Mouse (Mus musculus) forebrain, postnatal 0 days (tissue): ENCODE measurements around the gene Ispd. TPM values are rescaled to one million over a fixed set of nuclear protein-coding genes. Genes with fewer than 3 reads are reported as not detected.

Experiments
- ATAC-seq: fragments of 200-750 bp; cut with Nextera tagmentation; 2 replicates; pipeline ENCODE4 v1.8.0; 2017; ENCODE audit warnings: mild to moderate bottlenecking, moderate library complexity
- DNase-seq: peaks from one replicate; pipeline ENCODE4 v3.0.0-alpha.2; 2015
- H3K27ac ChIP-seq: fragments of 300-500 bp; sonication (generic); 2 replicates; pipeline ENCODE4 v1.5.1; 2014; ENCODE audit warnings: low read depth, mild to moderate bottlenecking, antibody characterized with exemption, low read length, moderate library complexity, mixed read lengths
- H3K27me3 ChIP-seq: fragments of 300-500 bp; sonication (generic); 2 replicates; pipeline ENCODE4 v1.6.1; 2014; ENCODE audit warnings: mild to moderate bottlenecking, low read length, mixed read lengths; ENCODE audit not compliant: insufficient read depth
- H3K36me3 ChIP-seq: fragments of 300-500 bp; sonication (generic); 2 replicates; pipeline ENCODE4 v1.6.1; 2014; ENCODE audit warnings: mild to moderate bottlenecking, moderate library complexity; ENCODE audit not compliant: insufficient read depth
- H3K4me1 ChIP-seq: fragments of 300-500 bp; sonication (generic); 2 replicates; pipeline ENCODE4 v1.6.1; 2014; ENCODE audit warnings: antibody characterized with exemption; ENCODE audit not compliant: insufficient read depth
- H3K4me2 ChIP-seq: fragments of 300-500 bp; sonication (generic); 2 replicates; pipeline ENCODE4 v1.6.1; 2014; ENCODE audit warnings: low read depth, mild to moderate bottlenecking, moderate library complexity
- H3K4me3 ChIP-seq: fragments of 300-500 bp; sonication (generic); 2 replicates; pipeline ENCODE4 v1.5.1; 2014; ENCODE audit warnings: low read depth, low read length, mixed read lengths
- H3K9ac ChIP-seq: fragments of 300-500 bp; sonication (generic); 2 replicates; pipeline ENCODE4 v1.6.1; 2014; ENCODE audit warnings: mild to moderate bottlenecking
- H3K9me3 ChIP-seq: fragments of 300-500 bp; sonication (generic); 2 replicates; pipeline ENCODE4 v1.6.1; 2016; ENCODE audit warnings: low read length
- CTCF ChIP-seq: sonication (generic); IDR thresholded peaks from 2 replicates; pipeline ENCODE4 v1.5.1; 2016; ENCODE audit warnings: antibody characterized with exemption, control low read depth, low read depth
- WGBS: fragments of 180-500 bp; shearing (Covaris S2); extraction: QIAGEN DNeasy Blood & Tissue Kit; methylation state at CpG from one replicate; pipeline ENCODE4 v1.1.7; 2014; 5-methylcytosine and 5-hydroxymethylcytosine counted together
- polyA plus RNA-seq: library from polyadenylated mRNA; unstranded; fragments of >200 nt; fragmentation: Nextera tagmentation; extraction: Ambion mirVana; gene quantifications from 2 replicates; pipeline ENCODE4 v1.2.1, GENCODE M21; 2015
- total RNA-seq: library from RNA; depleted of rRNA; stranded (reverse); fragments of >200 nt; gene quantifications from 2 replicates; pipeline ENCODE4 v1.2.3, GENCODE M21; 2014

The Ispd gene
- total and polyA plus RNA-seq, 2 experiments from 2014 or later = 9.6 to 12.4 TPM

GRCm38 (mm10) chr12:36530920-36531319 is 149.7 kb downstream of the Ispd start:
- Histone ChIP-seq H3K9ac (no peak overlapping the region), H3K4me3 (no peak overlapping the region), H3K4me1 (no peaks in the 10 kb centered on the region), H3K36me3 (no peaks in the 10 kb centered on the region), H3K27ac (no peak overlapping the region), H3K27me3 (no peaks in the 10 kb centered on the region), H3K4me2 (no peak overlapping the region), H3K9me3 (no peaks in the 10 kb centered on the region)
- ATAC-seq (no peak), DNase-seq (no peak)
- TF ChIP-seq CTCF = no peak
- WGBS = 17% methylated on average over 2 of the region's 2 CpGs

GRCm38 (mm10) chr12:36531421-36532072 is 150.3 kb downstream of the Ispd start:
- Histone ChIP-seq H3K36me3 (no peaks in the 10 kb centered on the region), H3K9ac (no peak overlapping the region), H3K4me2 (no peak overlapping the region), H3K27me3 (no peaks in the 10 kb centered on the region), H3K4me1 (no peaks in the 10 kb centered on the region), H3K9me3 (no peaks in the 10 kb centered on the region), H3K27ac (no peak overlapping the region), H3K4me3 (no peak overlapping the region)
- TF ChIP-seq CTCF = no peak
- WGBS = 22% methylated on average over 4 of the region's 4 CpGs
- DNase-seq = no peak
- no peak for ATAC-seq

- no peak for TF ChIP-seq CTCF
- WGBS = 86% methylated on average over 3 of the region's 3 CpGs
- no peaks in the 10 kb centered on the region for H3K9me3 ChIP-seq
- H3K27me3 ChIP-seq = no peaks in the 10 kb centered on the region
- no peak overlapping the region for H3K4me3 ChIP-seq
- H3K4me2 ChIP-seq = no peak overlapping the region
- no peak overlapping the region for H3K9ac ChIP-seq
- no peak for ATAC-seq
- no peaks in the 10 kb centered on the region for H3K36me3 ChIP-seq
- no peak overlapping the region for H3K27ac ChIP-seq
- DNase-seq = no peak
- H3K4me1 ChIP-seq = no peaks in the 10 kb centered on the region
Observed at GRCm38 (mm10) chr12:36532525-36532924, 151.3 kb downstream of the Ispd start.

- 92% methylated on average over 2 of the region's 2 CpGs for WGBS
- TF ChIP-seq CTCF = no peak
- H3K9me3 ChIP-seq = no peaks in the 10 kb centered on the region
Observed at GRCm38 (mm10) chr12:36533160-36533900, 152.1 kb downstream of the Ispd start.

GRCm38 (mm10) chr12:36534589-36534988 is 153.3 kb downstream of the Ispd start:
- no peak for DNase-seq
- Histone ChIP-seq H3K9me3 (no peaks in the 10 kb centered on the region), H3K36me3 (no peaks in the 10 kb centered on the region), H3K9ac (no peak overlapping the region), H3K27ac (no peak overlapping the region), H3K4me3 (no peak overlapping the region), H3K4me1 (no peaks in the 10 kb centered on the region), H3K27me3 (no peaks in the 10 kb centered on the region), H3K4me2 (no peak overlapping the region)
- TF ChIP-seq CTCF = no peak
- ATAC-seq = no peak
- 92% methylated on average over 5 of the region's 5 CpGs for WGBS

More at GRCm38 (mm10) chr12:36533160-36533900, 152.1 kb downstream of the Ispd start:
- H3K4me2 ChIP-seq = no peak overlapping the region
- no peaks in the 10 kb centered on the region for H3K27me3 ChIP-seq
- DNase-seq (no peak), ATAC-seq (no peak)
- H3K4me1 ChIP-seq = no peaks in the 10 kb centered on the region
- no peak overlapping the region for H3K9ac ChIP-seq
- H3K27ac ChIP-seq = no peak overlapping the region
- H3K36me3 ChIP-seq = no peaks in the 10 kb centered on the region
- H3K4me3 ChIP-seq = no peak overlapping the region

- Histone ChIP-seq H3K4me2 (no peak overlapping the region), H3K27me3 (no peaks in the 10 kb centered on the region), H3K9me3 (no peaks in the 10 kb centered on the region), H3K36me3 (no peaks in the 10 kb centered on the region), H3K9ac (no peak overlapping the region), H3K4me3 (no peak overlapping the region), H3K27ac (no peak overlapping the region), H3K4me1 (no peaks in the 10 kb centered on the region)
- no peak for DNase-seq
- ATAC-seq = no peak
- no peak for TF ChIP-seq CTCF
Observed at GRCm38 (mm10) chr12:36545318-36545717, 164.1 kb downstream of the Ispd start.

GRCm38 (mm10) chr12:36549474-36549873 is 168.2 kb downstream of the Ispd start:
- Histone ChIP-seq H3K4me1 (no peaks in the 10 kb centered on the region), H3K36me3 (no peaks in the 10 kb centered on the region), H3K27ac (no peak overlapping the region), H3K4me2 (no peak overlapping the region), H3K27me3 (no peaks in the 10 kb centered on the region), H3K9ac (no peak overlapping the region), H3K4me3 (no peak overlapping the region), H3K9me3 (no peaks in the 10 kb centered on the region)
- ATAC-seq (no peak; the same call in 1 of the 2 replicates), DNase-seq (no peak)
- no peak for TF ChIP-seq CTCF
- WGBS = 78% methylated on average over 9 of the region's 9 CpGs
